Mouse (Mus musculus) limb, embryonic 14.5 days (tissue): ENCODE measurements around the gene D10Wsu102e. TPM values are rescaled to one million over a fixed set of nuclear protein-coding genes. Genes with fewer than 3 reads are reported as not detected.

Experiments
- ATAC-seq: fragments of 200-750 bp; cut with Nextera tagmentation; 2 replicates; pipeline ENCODE4 v1.8.0; 2017; ENCODE audit warnings: low read depth, moderate number of reproducible peaks, moderate TSS enrichment; ENCODE audit not compliant: low FRiP score
- DNase-seq: peaks from one replicate; pipeline ENCODE4 v3.0.0-alpha.2; 2015; ENCODE audit warnings: low spot score
- H3K27ac ChIP-seq: fragments of 300-500 bp; sonication (generic); replicated peaks from 2 replicates; pipeline ENCODE4 v1.5.1; 2014; ENCODE audit warnings: low read depth, mild to moderate bottlenecking, low read length, moderate library complexity, mixed read lengths
- H3K27me3 ChIP-seq: fragments of 300-500 bp; sonication (generic); 2 replicates; pipeline ENCODE4 v1.6.1; 2014; ENCODE audit warnings: low read length, mixed read lengths; ENCODE audit not compliant: control insufficient read depth, insufficient read depth
- H3K36me3 ChIP-seq: fragments of 300-500 bp; sonication (generic); 2 replicates; pipeline ENCODE4 v1.6.1; 2014; ENCODE audit warnings: mild to moderate bottlenecking, low read length, moderate library complexity, mixed read lengths; ENCODE audit not compliant: control insufficient read depth, insufficient read depth
- H3K4me1 ChIP-seq: fragments of 300-500 bp; sonication (generic); 2 replicates; pipeline ENCODE4 v1.6.1; 2014; ENCODE audit warnings: antibody characterized with exemption, low read length, mixed read lengths; ENCODE audit not compliant: control insufficient read depth, insufficient read depth
- H3K4me2 ChIP-seq: fragments of 300-500 bp; sonication (generic); replicated peaks from 2 replicates; pipeline ENCODE4 v1.6.1; 2014; ENCODE audit warnings: low read depth, mild to moderate bottlenecking, low read length, moderate library complexity; ENCODE audit not compliant: severe bottlenecking
- H3K4me3 ChIP-seq: fragments of 300-500 bp; sonication (generic); replicated peaks from 2 replicates; pipeline ENCODE4 v1.5.1; 2014; ENCODE audit warnings: low read length
- H3K9ac ChIP-seq: fragments of 300-500 bp; sonication (generic); 2 replicates; pipeline ENCODE4 v1.6.1; 2014; ENCODE audit warnings: mild to moderate bottlenecking, low read depth, low read length, moderate library complexity; ENCODE audit not compliant: severe bottlenecking
- H3K9me3 ChIP-seq: fragments of 300-500 bp; sonication (generic); 2 replicates; pipeline ENCODE4 v1.6.1; 2016; ENCODE audit warnings: low read length; ENCODE audit not compliant: control insufficient read depth
- POLR2A ChIP-seq: fragments of 200-500 bp; IDR thresholded peaks from 2 replicates; pipeline ENCODE4 v1.8.0; 2012; ENCODE audit warnings: inconsistent platforms, mild to moderate bottlenecking, moderate library complexity, borderline replicate concordance; ENCODE audit not compliant: insufficient read depth, insufficient read length; ENCODE audit errors: extremely low read depth
- WGBS: fragments of 180-500 bp; shearing (Covaris S2); extraction: QIAGEN DNeasy Blood & Tissue Kit; methylation state at CpG from one replicate; pipeline ENCODE4 v1.1.7; 2014; 5-methylcytosine and 5-hydroxymethylcytosine counted together
- polyA plus RNA-seq, 2 experiments: library from polyadenylated mRNA; depleted of rRNA in 1 of 2; stranded (reverse) in 1 of 2; unstranded in 1 of 2; fragments of >200 nt; fragmentation: Nextera tagmentation in 1 of 2; extraction: Ambion mirVana in 1 of 2; gene quantifications; 2 replicates each; pipeline versions ENCODE4 v1.2.1 to v1.2.3; 2012 to 2014

D10Wsu102e gene
- polyA plus RNA-seq, 2 experiments, result 0.63 to 0.64 TPM

- DNase-seq, result no peak
- Histone ChIP-seq H3K27ac (no peak overlapping the region), H3K4me2 (peak overlapping the region; percentile 95), H3K4me1 (no peaks in the 10 kb centered on the region), H3K9ac (peak overlapping the region; percentile 71; the same call in 1 of the 2 replicates), H3K4me3 (peak overlapping the region; percentile 67), H3K36me3 (no peaks in the 10 kb centered on the region), H3K9me3 (no peaks in the 10 kb centered on the region), H3K27me3 (peaks cover 35% of the 10 kb centered on the region)
- no peak for TF ChIP-seq POLR2A
- 47% methylated on average over 8 of the region's 9 CpGs for WGBS
- ATAC-seq, result no peak
Observed at GRCm38 (mm10) chr10:83337971-83338598, 21.9 kb upstream of the D10Wsu102e start.

- Histone ChIP-seq H3K27me3 (peaks cover 21% of the 10 kb centered on the region), H3K4me1 (no peaks in the 10 kb centered on the region), H3K9me3 (no peaks in the 10 kb centered on the region), H3K36me3 (no peaks in the 10 kb centered on the region), H3K4me3 (no peak overlapping the region), H3K27ac (no peak overlapping the region), H3K4me2 (no peak overlapping the region), H3K9ac (no peak overlapping the region)
- no peak for TF ChIP-seq POLR2A
- WGBS, result 35% methylated on average over 2 of the region's 2 CpGs
- no peak for DNase-seq
- ATAC-seq, result no peak
Observed at GRCm38 (mm10) chr10:83341226-83341625, 18.8 kb upstream of the D10Wsu102e start.

- 0 out of 2 replicates have a peak, but pooled peaks cover 4% of the 10 kb centered on the region for H3K27me3 ChIP-seq
- no peak overlapping the region for H3K4me2 ChIP-seq
- no peak overlapping the region for H3K27ac ChIP-seq
- no peaks in the 10 kb centered on the region for H3K4me1 ChIP-seq
- H3K4me3 ChIP-seq, result no peak overlapping the region
- no peak for ATAC-seq
- H3K9me3 ChIP-seq, result no peaks in the 10 kb centered on the region
- 80% methylated on average over 5 of the region's 5 CpGs for WGBS
- DNase-seq, result no peak
- H3K9ac ChIP-seq, result no peak overlapping the region
- no peaks in the 10 kb centered on the region for H3K36me3 ChIP-seq
- no peak for TF ChIP-seq POLR2A
Observed at GRCm38 (mm10) chr10:83343171-83343570, 16.9 kb upstream of the D10Wsu102e start.

GRCm38 (mm10) chr10:83343828-83344685 is 16.0 kb upstream of the D10Wsu102e start:
- ATAC-seq, result no peak
- no peak for TF ChIP-seq POLR2A
- Histone ChIP-seq H3K36me3 (no peaks in the 10 kb centered on the region), H3K27ac (no peak overlapping the region), H3K27me3 (no peaks in the 10 kb centered on the region), H3K9me3 (no peaks in the 10 kb centered on the region), H3K4me3 (no peak overlapping the region), H3K4me1 (no peaks in the 10 kb centered on the region), H3K9ac (no peak overlapping the region), H3K4me2 (no peak overlapping the region)
- 54% methylated on average over 2 of the region's 2 CpGs for WGBS
- DNase-seq, result no peak

GRCm38 (mm10) chr10:83345693-83346358 is 14.2 kb upstream of the D10Wsu102e start:
- Histone ChIP-seq H3K9me3 (no peaks in the 10 kb centered on the region), H3K4me3 (no peak overlapping the region), H3K36me3 (no peaks in the 10 kb centered on the region), H3K27ac (no peak overlapping the region), H3K4me2 (no peak overlapping the region), H3K9ac (no peak overlapping the region), H3K4me1 (no peaks in the 10 kb centered on the region), H3K27me3 (no peaks in the 10 kb centered on the region)
- WGBS, result 39% methylated on average over 7 of the region's 7 CpGs
- no peak for ATAC-seq
- DNase-seq, result no peak
- TF ChIP-seq POLR2A, result no peak
